Mouse (Mus musculus) liver, postnatal 0 days (tissue): ENCODE data around the gene Cabp4.

Source experiments
- CTCF ChIP-seq: sonication (generic); IDR thresholded peaks from 2 replicates; pipeline ENCODE4 v1.5.1; 2016; ENCODE audit warnings: antibody characterized with exemption, low read depth
- EP300 ChIP-seq: IDR thresholded peaks from 2 replicates; pipeline ENCODE4 v1.6.1; 2016; ENCODE audit warnings: antibody characterized with exemption, low read depth, mild to moderate bottlenecking

DNA sequence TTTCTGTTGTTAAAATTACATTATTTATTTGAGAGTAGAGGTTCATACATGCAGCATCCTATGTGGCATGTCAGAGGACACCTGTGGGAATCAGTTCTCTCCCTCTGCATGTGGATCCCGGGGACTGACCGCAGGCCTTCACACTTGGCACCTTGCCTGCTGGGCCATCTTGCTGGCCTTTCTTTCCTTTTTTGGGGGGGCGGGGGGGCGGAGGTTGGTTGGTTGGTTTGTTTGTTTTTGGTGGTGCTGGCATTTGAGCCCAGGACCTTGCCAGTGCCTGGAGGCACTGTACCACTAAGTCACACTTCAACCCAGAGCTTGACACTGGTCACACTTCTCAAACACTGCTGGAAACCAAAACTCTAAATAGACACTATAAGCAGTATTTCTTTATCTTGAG lies 9.5 kb downstream of the Cabp4 start:
- TF ChIP-seq CTCF, result no peak
- TF ChIP-seq EP300, result no peak
